Mouse (Mus musculus) liver, adult 2 months (tissue): ENCODE data around the gene Gm26897.

Experiments used
- CTCF ChIP-seq: fragments of 200-500 bp; IDR thresholded peaks from 2 replicates; pipeline ENCODE4 v1.5.1; 2011; ENCODE audit warnings: low read depth, low read length, control low read depth
- POLR2A ChIP-seq: fragments of 200-500 bp; IDR thresholded peaks from 2 replicates; pipeline ENCODE4 v1.6.1; 2011; ENCODE audit warnings: low read length, control low read depth; ENCODE audit not compliant: insufficient read depth; ENCODE audit errors: extremely low read depth

DNA sequence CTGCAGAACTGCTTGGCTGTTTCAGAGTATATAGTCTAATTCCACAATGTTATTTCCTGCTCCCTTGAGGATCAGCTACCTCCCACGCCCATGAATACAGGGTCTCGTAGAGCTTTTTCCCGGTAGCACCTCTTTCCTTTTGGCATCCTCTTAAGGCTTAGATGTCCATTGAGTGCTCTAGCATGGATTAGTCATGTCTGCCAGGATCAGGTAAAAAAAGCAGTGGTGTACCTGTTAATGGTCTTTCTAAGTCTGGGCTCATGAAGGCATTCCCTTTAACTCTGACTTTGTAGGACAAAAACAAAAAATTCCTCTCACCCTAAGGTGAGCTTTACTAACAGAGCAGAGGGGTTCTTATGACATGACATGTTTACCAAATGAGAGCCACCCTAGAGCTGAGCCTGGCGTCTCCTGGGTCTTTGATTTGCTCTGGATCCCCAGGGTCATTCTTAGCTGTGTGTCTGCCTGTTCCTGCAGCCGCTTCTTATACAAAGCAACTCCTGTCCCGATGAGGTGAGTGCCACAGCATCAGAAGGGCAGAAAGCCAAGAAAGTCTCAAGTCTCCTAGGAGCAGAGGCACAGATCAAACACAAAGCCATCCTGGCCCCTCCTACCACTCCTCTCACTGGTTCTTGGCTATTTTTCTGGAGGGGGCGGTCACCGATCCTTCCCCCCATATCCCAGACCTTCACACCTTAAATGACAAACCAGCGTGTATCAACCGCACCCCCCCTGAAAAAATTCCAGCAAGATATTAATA is 27.2 kb downstream of the Gm26897 start:
- TF ChIP-seq POLR2A = no peak
- TF ChIP-seq CTCF = no peak
